Mouse (Mus musculus) lung, embryonic 14.5 days (tissue): ENCODE measurements at regions not wholly inside any gene's neighbourhood (a gene's known extent, or its start where the extent isn't known, plus 50 kb on each side); places are given as distances from the start of the nearest gene placed in this dataset.
A peak's percentile ranks its signal among the peaks of the same experiment; 100 is the strongest.

Experiments used
- ATAC-seq: fragments of 200-750 bp; cut with Nextera tagmentation; 2 replicates; pipeline ENCODE4 v1.8.0; 2017; ENCODE audit warnings: mild to moderate bottlenecking, moderate TSS enrichment, moderate library complexity; ENCODE audit not compliant: insufficient read depth
- DNase-seq: peaks from one replicate; pipeline ENCODE4 v3.0.0-alpha.2; 2015
- H3K27ac ChIP-seq: fragments of 300-500 bp; sonication (generic); 2 replicates; pipeline ENCODE4 v1.5.1; 2014; ENCODE audit warnings: low read depth, mild to moderate bottlenecking, moderate library complexity
- H3K27me3 ChIP-seq: fragments of 300-500 bp; sonication (generic); 2 replicates; pipeline ENCODE4 v1.6.1; 2014; ENCODE audit warnings: low read length, control low read depth; ENCODE audit not compliant: insufficient read depth
- H3K36me3 ChIP-seq: fragments of 300-500 bp; sonication (generic); 2 replicates; pipeline ENCODE4 v1.6.1; 2014; ENCODE audit warnings: control low read depth; ENCODE audit not compliant: insufficient read depth
- H3K4me1 ChIP-seq: fragments of 300-500 bp; sonication (generic); 2 replicates; pipeline ENCODE4 v1.6.1; 2014; ENCODE audit warnings: antibody characterized with exemption, control low read depth; ENCODE audit not compliant: insufficient read depth
- H3K4me2 ChIP-seq: fragments of 300-500 bp; sonication (generic); 2 replicates; pipeline ENCODE4 v1.6.1; 2014; ENCODE audit warnings: mild to moderate bottlenecking
- H3K4me3 ChIP-seq: fragments of 300-500 bp; sonication (generic); 2 replicates; pipeline ENCODE4 v1.5.1; 2014; ENCODE audit warnings: low read depth, low read length
- H3K9ac ChIP-seq: fragments of 300-500 bp; sonication (generic); 2 replicates; pipeline ENCODE4 v1.6.1; 2014
- H3K9me3 ChIP-seq: fragments of 300-500 bp; sonication (generic); 2 replicates; pipeline ENCODE4 v1.6.1; 2016; ENCODE audit warnings: low read depth, low read length, control low read depth
- CTCF ChIP-seq: IDR thresholded peaks from 2 replicates; pipeline ENCODE4 v1.5.1; 2016; ENCODE audit warnings: antibody characterized with exemption, low read depth
- WGBS: fragments of 180-500 bp; shearing (Covaris S2); extraction: QIAGEN DNeasy Blood & Tissue Kit; methylation state at CpG from one replicate; pipeline ENCODE4 v1.1.7; 2014; 5-methylcytosine and 5-hydroxymethylcytosine counted together

DNA sequence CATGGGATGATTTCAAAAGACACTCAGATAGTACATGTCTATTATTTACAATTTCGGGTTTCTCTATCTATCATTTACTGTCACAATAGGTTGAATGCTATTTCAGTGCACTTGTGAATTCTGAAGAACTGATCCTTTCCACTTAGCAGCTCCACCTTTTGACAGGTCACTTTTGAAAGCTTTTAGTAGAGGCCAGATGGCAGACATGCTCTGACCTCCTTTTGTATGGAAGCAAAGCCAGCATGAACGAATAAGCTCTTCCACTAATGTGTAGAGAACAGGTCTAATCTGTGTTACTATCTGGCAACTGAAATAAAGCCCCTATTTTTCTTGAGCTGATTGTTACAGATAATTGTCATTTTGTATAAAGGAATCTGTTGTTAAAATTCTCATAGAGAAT, 278.4 kb upstream of the Hs3st1 start:
- Histone ChIP-seq H3K4me1 (no peaks in the 10 kb centered on the region), H3K36me3 (no peaks in the 10 kb centered on the region), H3K9me3 (no peaks in the 10 kb centered on the region), H3K4me2 (no peak overlapping the region), H3K27ac (no peak overlapping the region), H3K9ac (no peak overlapping the region), H3K27me3 (no peaks in the 10 kb centered on the region), H3K4me3 (no peak overlapping the region)
- ATAC-seq, result no peak
- DNase-seq, result no peak
- TF ChIP-seq CTCF, result no peak
- WGBS, result 61% methylated on average over 2 of the region's 2 CpGs

DNA sequence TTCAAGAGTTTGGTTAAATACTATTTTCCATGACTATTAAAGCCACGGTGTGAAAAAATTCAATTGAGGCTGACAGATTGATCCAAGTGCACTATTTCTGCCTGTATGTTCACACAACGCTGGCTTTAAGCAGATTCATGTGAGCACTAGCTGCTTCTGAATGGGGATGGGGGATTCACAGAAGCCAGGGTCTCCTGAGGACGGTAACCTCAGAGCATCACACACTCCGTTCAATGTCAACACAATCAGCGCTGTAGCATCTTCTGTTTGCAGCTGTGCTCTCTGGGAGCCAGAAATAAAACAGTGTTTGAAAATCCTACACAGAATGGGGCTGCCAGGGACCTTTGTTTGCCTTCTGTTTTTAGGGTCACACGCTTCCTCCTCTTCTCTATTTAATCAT, 275.0 kb upstream of the Hs3st1 start:
- Histone ChIP-seq H3K4me3 (no peak overlapping the region), H3K27me3 (no peaks in the 10 kb centered on the region), H3K27ac (no peak overlapping the region), H3K9me3 (no peaks in the 10 kb centered on the region), H3K9ac (no peak overlapping the region), H3K4me1 (no peaks in the 10 kb centered on the region), H3K4me2 (no peak overlapping the region), H3K36me3 (no peaks in the 10 kb centered on the region)
- 77% methylated on average over 6 of the region's 6 CpGs for WGBS
- DNase-seq (no peak), ATAC-seq (no peak)
- TF ChIP-seq CTCF, result no peak

DNA sequence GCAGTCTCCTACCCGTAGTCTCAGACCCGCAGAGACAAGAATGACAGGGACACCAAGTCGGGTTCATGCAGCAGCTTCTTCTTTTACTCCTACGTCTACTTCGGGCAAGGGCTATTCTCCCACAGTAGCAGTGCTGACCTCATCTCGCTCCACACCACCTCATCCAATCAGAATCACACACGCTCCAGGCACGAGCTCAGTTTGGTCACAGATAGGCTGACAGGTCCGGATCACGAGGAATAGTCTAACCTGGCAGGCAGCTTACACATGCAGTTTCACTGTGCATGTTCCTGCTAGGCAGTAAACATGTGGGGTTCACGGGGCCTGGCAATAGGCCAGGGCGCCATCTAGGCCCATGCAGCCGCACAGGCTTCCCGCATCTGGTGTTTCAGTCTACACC, 260.7 kb upstream of the Hs3st1 start:
- Histone ChIP-seq H3K4me3 (no peak overlapping the region), H3K4me1 (no peaks in the 10 kb centered on the region), H3K9me3 (no peaks in the 10 kb centered on the region), H3K4me2 (no peak overlapping the region), H3K27ac (no peak overlapping the region), H3K9ac (no peak overlapping the region), H3K36me3 (no peaks in the 10 kb centered on the region), H3K27me3 (no peaks in the 10 kb centered on the region)
- WGBS, result 82% methylated on average over 14 of the region's 14 CpGs
- TF ChIP-seq CTCF, result no peak
- ATAC-seq (no peak), DNase-seq (no peak)

DNA sequence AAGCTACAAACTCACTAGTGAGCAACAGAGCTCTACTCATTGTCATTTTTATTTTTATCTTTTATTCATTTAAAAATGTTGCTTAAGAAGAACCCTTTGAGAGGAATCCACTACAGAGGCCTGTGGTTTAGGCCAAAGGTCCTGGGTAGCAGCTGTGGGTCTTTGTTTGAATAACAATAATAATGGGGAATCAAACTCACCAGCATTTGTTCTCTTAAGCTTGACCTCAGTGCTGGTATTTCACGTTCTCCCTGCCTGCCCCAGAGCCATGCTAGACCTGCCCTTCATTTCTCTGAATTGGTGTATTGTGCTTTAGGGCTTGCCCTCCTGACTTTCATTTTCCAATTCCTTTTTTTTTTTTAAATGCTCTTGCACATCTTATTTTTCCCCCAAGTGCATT, 232.8 kb upstream of the Hs3st1 start:
- no peak for DNase-seq
- no peaks in the 10 kb centered on the region for H3K9me3 ChIP-seq
- no peaks in the 10 kb centered on the region for H3K27me3 ChIP-seq
- ATAC-seq, result no peak
- H3K9ac ChIP-seq, result no peak overlapping the region
- H3K4me2 ChIP-seq, result no peak overlapping the region
- H3K27ac ChIP-seq, result no peak overlapping the region
- H3K36me3 ChIP-seq, result no peaks in the 10 kb centered on the region
- H3K4me1 ChIP-seq, result no peaks in the 10 kb centered on the region
- H3K4me3 ChIP-seq, result no peak overlapping the region
- no peak for TF ChIP-seq CTCF
- WGBS, result 8% methylated on average over 1 of the region's 1 CpGs

DNA sequence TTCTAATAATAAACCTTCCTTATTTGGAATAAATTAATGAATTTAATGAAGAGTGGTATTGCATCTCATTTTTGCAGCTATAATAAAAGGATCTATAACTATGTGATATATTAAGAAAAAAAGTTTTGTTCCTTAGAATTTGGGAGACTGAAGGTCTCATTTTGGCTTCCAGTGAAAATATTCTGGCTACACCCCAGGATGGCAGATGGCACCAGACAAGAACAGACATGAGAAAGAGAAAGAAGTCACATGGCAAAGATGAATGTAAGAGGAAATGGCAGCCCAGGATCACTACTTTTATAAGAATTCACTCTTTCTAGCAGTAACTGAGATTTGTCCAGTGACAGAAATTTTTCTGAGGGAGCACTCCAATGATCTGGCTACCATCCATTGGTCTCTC, 209.1 kb upstream of the Hs3st1 start:
- H3K9ac ChIP-seq, result no peak overlapping the region
- DNase-seq (no peak), ATAC-seq (no peak)
- H3K36me3 ChIP-seq, result no peaks in the 10 kb centered on the region
- no peak overlapping the region for H3K4me3 ChIP-seq
- no peak overlapping the region for H3K4me2 ChIP-seq
- no peak overlapping the region for H3K27ac ChIP-seq
- H3K9me3 ChIP-seq, result no peaks in the 10 kb centered on the region
- no peaks in the 10 kb centered on the region for H3K4me1 ChIP-seq
- H3K27me3 ChIP-seq, result no peaks in the 10 kb centered on the region
- TF ChIP-seq CTCF, result no peak

DNA sequence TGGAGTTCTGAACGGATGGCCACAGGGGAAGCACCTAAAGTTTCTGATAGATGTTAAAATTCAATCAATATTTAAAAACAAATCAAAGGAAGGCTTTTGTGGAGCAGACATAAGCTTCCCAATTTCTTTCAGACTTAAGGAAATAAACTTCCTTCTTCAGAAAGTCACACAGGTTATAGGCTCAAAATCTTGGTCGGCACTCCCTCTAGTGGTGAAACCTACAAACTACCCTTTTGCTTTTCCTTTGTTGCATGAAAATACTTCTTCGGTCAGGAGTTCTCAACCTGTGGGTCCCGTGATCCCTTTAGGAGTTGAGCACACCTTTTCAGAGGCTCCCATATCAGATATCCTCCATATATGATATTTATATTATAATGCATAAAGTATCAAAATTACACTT, 205.7 kb upstream of the Hs3st1 start:
- Histone ChIP-seq H3K36me3 (no peaks in the 10 kb centered on the region), H3K4me3 (no peak overlapping the region), H3K27ac (no peak overlapping the region), H3K4me2 (no peak overlapping the region), H3K9ac (no peak overlapping the region), H3K9me3 (no peaks in the 10 kb centered on the region), H3K4me1 (no peaks in the 10 kb centered on the region), H3K27me3 (no peaks in the 10 kb centered on the region)
- TF ChIP-seq CTCF, result peak; percentile 71
- WGBS, result 36% methylated on average over 4 of the region's 4 CpGs
- 0 out of 2 replicates have a peak, but pooled peaks have one; percentile 17 for ATAC-seq
- DNase-seq, result peak; percentile 76

DNA sequence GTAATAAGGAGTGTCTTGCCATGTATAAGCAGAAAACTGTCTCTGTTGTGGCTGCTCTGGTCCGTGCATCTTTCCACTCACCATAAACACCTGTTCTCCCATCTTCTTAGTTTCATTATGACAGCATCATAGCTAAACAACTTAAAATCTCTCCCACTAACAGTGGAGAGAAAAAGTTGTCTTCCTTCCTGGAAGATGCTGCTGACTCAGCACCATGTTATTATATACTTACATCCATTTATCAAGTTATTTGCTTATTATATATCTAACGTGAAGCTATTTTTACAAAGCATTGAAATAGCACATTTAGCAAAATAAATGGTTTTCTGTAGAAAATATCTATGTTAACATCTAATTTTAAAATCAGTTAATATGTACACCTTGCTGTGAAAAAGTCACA, 180.3 kb upstream of the Hs3st1 start:
- TF ChIP-seq CTCF, result no peak
- WGBS, result 73% methylated on average over 2 of the region's 2 CpGs

DNA sequence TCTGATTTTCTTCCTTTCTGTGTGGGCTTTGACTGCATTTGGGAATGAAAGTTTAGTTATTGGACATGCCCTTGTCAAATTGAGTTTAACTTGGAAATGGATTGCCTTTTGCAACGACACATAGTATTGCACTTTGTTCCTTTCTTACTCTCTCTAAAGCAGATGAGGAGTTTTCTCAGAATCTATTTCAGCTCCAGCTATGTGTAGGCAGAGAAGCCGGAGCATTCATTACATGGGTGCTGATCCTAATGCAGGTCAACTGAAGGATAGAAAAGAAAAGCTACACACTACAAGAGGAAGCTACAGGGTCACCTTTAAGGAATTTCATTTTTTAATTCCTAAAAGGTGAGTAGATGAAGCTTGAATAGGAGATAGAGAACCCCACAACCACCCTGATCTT, 176.6 kb upstream of the Hs3st1 start:
- Histone ChIP-seq H3K4me3 (no peak overlapping the region), H3K9me3 (no peaks in the 10 kb centered on the region), H3K27ac (no peak overlapping the region), H3K9ac (no peak overlapping the region), H3K4me2 (no peak overlapping the region), H3K4me1 (no peaks in the 10 kb centered on the region), H3K27me3 (no peaks in the 10 kb centered on the region), H3K36me3 (no peaks in the 10 kb centered on the region)
- WGBS, result 79% methylated on average over 2 of the region's 2 CpGs
- no peak for DNase-seq
- no peak for TF ChIP-seq CTCF
- ATAC-seq, result no peak

More for the DNA sequence above, 180.3 kb upstream of the Hs3st1 start:
- no peaks in the 10 kb centered on the region for H3K27me3 ChIP-seq
- no peak for ATAC-seq
- H3K9me3 ChIP-seq, result no peaks in the 10 kb centered on the region
- no peak for DNase-seq
- no peak overlapping the region for H3K4me3 ChIP-seq
- H3K27ac ChIP-seq, result no peak overlapping the region
- H3K9ac ChIP-seq, result no peak overlapping the region
- H3K36me3 ChIP-seq, result no peaks in the 10 kb centered on the region
- H3K4me2 ChIP-seq, result no peak overlapping the region
- H3K4me1 ChIP-seq, result no peaks in the 10 kb centered on the region
